Mouse (Mus musculus): Measurements from ENCODE around the gene Trpm8.

The Trpm8 gene

GRCm38 (mm10) chr1:88264869-88265240 lies 12.6 kb upstream of the Trpm8 start:
- no peak for DNase-seq (ENCODE audit: low spot score)

- DNase-seq (ENCODE audit: low spot score), result no peak
Measured at GRCm38 (mm10) chr1:88266123-88266522, 11.3 kb upstream of the Trpm8 start.

DNA sequence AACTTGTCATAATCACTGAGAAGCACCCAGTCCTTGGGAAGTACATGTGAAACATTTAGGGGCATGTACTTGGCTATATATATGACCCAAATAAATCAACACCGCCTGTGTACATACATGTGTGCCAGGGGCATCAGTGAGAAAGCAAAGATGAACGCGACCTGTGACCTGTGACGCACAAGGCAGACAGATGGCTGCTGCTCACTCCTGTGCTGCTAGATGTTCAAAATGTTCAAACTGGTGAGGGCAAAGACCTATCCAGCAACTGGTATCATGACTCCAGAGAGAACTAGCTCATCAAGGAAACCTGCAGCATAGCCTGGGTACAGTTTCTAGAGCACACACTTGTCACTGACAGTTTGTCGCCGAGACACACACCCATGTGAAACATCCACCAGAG lies 10.0 kb upstream of the Trpm8 start:
- DNase-seq (ENCODE audit: low spot score), result no peak

- DNase-seq (ENCODE audit: low spot score), result no peak
Measured at GRCm38 (mm10) chr1:88268070-88268469, 9.4 kb upstream of the Trpm8 start.

DNA sequence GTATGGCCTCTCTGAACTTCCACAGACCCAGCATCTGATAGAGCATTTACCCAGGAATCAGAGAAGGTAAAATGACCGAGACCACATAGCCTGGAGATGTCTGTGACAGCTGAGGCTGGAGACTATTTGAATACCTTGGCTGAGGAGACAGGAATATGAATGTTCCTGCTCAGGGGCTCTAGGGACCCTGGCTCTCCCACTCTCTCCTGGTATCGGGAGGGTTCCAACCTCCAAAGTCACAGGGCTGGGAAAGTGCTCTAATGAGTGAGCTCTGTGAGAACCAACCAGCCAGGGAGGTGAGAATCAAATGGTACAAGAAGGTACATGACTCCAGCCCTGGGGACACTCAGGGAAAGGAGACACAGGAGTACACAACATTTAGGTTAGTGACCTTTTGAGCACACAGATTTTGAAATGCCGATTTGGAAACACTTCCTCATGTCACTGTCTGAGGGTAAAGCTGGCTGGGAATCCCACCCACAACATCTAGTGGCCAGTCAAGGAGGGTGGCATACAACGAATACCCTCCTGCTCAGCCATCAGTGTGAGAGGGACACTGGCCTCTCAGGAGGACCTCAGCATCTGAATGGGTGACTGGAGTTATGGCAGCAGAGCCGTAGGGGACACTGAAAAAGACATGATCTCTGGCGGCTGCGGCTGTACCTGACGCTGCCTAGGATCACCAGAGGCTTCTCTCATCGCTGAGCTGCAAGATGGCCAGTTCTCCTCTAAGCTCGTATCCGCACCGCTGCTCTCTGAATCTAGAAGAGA lies 7.7 kb upstream of the Trpm8 start:
- no peak for DNase-seq (ENCODE audit: low spot score)

- no peak for DNase-seq (ENCODE audit: low spot score)
Measured at GRCm38 (mm10) chr1:88272851-88273250, 4.6 kb upstream of the Trpm8 start.

DNA sequence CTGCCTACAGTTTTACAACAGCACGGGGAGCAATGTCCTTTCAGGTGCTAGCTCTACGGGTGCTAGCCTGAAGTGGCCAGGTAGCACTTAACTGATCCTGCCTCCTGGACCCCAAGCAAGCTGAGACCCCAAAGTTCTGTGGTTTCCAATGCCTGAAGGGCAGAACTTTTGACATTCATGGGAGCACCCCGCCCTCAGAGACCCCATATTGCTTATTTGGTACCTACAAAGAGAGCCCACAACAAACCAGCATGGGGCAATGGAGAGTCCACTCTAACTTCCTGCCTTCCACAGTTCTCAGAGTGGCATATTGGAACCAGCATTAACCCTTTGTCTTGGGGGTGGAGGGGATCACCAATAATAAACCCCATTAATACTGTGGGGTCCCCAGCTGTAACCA lies 4.1 kb upstream of the Trpm8 start:
- no peak for DNase-seq (ENCODE audit: low spot score)

DNA sequence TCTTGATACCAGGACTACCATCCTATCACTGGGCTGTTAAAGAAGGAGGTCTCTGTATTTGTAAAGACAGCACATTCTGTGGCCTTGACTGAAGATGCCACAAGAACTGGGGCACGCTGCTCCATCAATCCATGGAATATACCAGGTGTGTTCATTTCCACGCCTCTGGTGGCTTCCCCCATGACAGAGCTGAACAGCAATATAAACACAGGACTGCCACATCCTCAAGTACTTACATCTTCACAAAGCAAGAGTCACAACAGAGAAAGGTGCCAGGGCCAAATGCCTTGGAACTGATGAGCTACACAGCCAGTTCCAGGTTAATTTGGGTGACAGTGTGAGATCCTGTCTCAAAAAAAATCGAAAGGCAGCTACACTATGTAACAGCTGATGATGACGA lies 3.6 kb upstream of the Trpm8 start:
- DNase-seq (ENCODE audit: low spot score), result no peak

DNA sequence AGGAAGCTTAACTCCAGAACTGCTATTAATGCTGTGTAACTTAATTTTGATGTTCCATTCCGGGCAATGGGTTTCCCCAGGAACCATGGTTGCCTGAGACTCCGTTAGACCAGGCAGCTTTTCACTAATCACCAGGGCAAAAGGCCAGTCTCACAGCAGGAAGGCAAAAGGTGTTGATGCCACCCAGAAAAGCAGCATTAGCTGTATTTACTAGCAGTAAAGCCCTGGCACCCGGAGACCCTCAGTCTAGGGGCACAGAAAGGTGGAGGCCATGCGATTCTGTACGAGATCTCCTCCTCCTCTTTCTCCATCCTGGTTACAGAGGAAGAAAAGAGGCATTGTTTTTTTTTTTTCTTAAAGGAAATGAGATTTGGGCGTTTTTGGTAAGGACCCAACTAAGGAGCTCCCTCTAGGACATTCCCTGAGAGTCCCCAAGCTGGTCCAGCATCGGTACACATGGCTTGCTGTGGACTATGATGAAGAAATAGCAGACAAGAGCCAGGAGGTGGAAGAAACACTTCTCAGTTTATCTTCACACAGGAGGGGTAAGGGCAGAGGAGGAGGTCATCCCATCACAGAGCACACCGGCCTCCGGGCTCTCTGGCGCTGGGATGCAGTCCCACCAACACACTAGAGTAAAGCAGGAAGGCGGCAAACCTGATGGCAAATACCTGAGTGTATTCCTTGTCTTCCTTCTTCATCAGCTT lies 2.9 kb upstream of the Trpm8 start:
- no peak for DNase-seq (ENCODE audit: low spot score)

DNA sequence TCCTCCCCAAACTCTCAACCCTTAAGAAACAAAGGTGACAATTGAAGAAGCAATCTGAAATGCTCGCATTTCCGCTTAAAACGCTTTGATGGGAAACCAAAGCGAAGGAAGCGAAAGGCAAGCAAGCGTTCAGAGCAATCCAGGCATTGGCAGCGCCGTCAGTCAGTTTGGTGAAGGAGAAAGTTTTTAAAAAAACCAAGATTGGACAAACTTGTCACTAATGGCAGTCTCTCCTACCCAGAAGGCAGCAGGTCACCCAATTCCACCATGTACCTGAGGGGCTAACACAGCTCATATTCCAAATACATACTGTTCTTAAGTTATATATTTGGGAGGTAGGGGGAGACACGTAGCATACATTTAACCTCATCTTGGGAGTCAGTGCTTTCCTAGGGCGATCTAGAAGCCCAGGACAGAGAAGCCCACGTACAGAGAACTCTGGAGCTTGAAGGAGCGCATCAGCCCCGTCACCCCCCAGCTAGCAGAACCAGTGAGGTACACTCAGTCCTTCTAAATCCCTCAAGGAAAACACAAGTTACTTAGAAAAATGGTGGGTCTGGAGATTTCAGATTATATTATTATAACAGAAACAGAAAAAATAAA lies 2.3 kb upstream of the Trpm8 start:
- no peak for DNase-seq (ENCODE audit: low spot score)

DNA sequence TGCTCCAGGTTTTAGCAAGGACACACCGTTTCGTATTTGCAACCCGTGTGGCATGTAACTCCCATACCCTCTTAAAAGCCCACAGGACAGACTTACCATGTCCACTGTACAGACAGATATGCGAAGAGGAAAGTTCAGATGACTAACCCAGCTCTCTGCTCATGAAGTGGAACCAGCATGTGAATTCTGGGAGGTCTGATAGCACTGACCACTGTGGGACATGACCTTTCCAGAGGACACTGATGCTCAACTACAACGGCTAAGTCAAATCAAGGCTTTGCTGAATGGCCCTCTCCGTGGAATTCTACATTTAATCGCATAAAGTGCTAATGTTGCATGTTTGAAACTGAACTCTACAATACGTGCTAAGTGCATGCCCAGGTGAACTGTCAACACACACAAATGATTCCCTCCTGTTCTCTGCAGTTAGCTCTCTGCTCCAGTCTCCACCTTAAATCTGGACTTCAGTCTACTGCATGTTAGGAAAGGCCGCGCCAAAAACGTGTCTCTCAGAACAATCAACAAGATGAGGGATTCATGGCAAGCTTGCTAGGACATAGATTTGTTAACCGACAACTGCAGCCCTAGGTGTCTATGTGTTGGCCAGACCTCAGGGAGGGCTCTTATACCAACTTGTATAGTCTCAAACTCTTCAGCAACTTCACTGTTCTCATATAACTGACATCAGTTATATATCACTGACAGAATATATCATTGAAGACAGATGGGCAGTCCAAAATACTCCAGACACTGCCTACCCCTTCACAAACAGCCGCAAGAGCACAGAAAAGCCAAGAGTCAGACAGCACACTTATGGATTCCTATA lies 1.6 kb upstream of the Trpm8 start:
- no peak for DNase-seq (ENCODE audit: low spot score)

DNA sequence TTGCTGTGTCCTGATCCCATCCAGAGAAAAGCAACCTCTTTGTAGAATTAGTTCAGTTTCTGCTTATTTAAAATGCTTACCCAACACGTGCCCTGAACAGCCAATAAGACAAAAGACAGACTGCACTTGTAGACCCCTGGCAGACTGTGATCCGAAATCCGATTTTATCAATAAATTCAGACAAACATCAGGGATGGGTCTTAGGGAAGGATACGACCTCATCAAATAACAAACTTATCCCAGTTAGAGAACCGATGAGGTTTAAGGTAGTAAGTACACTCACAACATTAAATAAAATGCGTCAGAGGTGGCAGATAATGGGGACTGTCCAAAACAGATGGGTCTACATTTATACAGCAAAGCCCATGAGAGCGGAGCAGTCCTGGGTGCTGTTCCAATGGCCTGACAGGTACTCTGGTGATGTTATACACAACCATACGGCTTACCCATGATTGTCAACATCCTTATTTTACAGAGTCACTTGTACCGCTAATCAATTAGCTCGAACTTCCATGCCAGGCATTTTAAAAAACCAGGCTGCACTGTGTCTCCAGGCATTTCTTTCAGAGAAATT lies 850 bp upstream of the Trpm8 start:
- no peak for DNase-seq (ENCODE audit: low spot score)

- DNase-seq (ENCODE audit: low spot score), result no peak
Measured at GRCm38 (mm10) chr1:88277818-88278511, 504 bp downstream of the Trpm8 start.

- DNase-seq (ENCODE audit: low spot score), result no peak
Measured at GRCm38 (mm10) chr1:88279111-88280005, 1.9 kb downstream of the Trpm8 start.

DNA sequence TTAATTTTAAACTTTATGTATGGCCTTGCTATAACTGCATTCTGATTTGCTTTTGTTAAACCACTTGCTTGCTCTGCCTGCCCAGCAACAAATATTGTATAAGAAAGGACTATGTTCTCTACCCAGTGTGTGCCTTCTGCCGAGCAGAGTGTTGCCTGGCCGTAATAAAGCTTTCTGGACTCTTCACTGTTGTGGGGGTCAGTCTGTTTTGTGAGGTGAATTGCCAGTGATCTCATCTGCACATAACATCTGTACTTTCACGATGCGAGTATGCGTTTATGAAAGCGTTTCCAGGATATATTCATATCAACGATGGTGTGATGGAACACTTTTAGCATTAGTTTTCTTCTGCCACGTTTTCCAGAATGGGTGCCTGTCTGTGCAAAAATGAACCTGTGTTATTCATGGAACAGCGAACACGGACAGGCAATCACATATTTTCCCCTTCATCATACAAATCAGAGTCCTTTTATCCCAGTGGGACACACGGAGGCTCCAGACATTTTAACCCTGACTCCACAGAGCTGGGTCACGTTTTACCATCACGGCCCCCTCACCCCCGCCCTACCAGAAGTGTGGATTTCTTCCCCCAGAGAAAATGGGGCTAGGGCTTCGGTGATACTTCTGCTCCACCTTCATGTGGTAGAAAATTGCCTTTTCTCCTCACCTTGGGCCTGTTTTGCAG lies 2.7 kb downstream of the Trpm8 start:
- no peak for DNase-seq (ENCODE audit: low spot score)

DNA sequence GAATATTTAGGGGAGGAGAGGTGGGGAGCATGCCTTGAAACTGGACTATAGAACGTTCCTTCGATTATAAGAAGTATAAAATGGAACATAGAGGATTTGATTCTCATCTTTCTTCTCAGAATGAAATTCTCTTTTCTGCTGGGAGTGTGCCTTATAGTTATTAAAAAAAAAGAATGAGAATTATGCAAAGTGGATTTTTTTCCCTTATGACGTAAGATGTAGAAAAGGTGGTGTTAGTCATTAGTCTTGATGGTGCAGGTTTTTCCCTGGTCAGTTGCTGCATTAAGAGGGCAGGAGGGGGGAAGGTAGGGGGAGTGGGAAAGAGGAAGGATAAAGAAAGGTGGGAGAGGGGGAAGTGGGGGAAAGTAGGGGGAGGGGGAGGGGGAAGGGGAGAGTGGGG lies 4.8 kb downstream of the Trpm8 start:
- DNase-seq (ENCODE audit: low spot score), result no peak

GRCm38 (mm10) chr1:88283376-88284227 lies 6.1 kb downstream of the Trpm8 start:
- no peak for DNase-seq (ENCODE audit: low spot score)

- no peak for DNase-seq (ENCODE audit: low spot score)
Measured at GRCm38 (mm10) chr1:88284228-88284945, 6.9 kb downstream of the Trpm8 start.
